Mouse (Mus musculus) heart, embryonic 14.5 days (tissue): ENCODE data around the gene Ciart. TPM values are rescaled to one million over a fixed set of nuclear protein-coding genes. Genes with fewer than 3 reads are reported as not detected.

Experiments
- ATAC-seq: fragments of 200-750 bp; cut with Nextera tagmentation; 2 replicates; pipeline ENCODE4 v1.8.0; 2017; ENCODE audit warnings: low read depth, moderate TSS enrichment; ENCODE audit not compliant: insufficient number of reproducible peaks, insufficient read depth, low FRiP score
- H3K27ac ChIP-seq, 2 experiments: fragments of 200-500 bp in 1 of 2; fragments of 300-500 bp in 1 of 2; sonication (generic) in 1 of 2; replicated peaks in 1 of 2; 2 replicates each; pipeline ENCODE4 v1.5.1; 2012 to 2014; ENCODE audit warnings: low read depth in 2 of 2, low read length in 2 of 2, control low read depth in 1 of 2, mild to moderate bottlenecking in 1 of 2, mixed read lengths in 1 of 2; ENCODE audit not compliant: control insufficient read depth in 1 of 2, insufficient read depth in 1 of 2
- H3K27me3 ChIP-seq: fragments of 300-500 bp; sonication (generic); 2 replicates; pipeline ENCODE4 v1.6.1; 2014; ENCODE audit warnings: mild to moderate bottlenecking, low read length, control low read depth; ENCODE audit not compliant: control insufficient read depth, insufficient read depth
- H3K36me3 ChIP-seq: fragments of 300-500 bp; sonication (generic); 2 replicates; pipeline ENCODE4 v1.6.1; 2014; ENCODE audit warnings: mild to moderate bottlenecking, control low read depth, low read length, mixed read lengths; ENCODE audit not compliant: control insufficient read depth, insufficient read depth
- H3K4me1 ChIP-seq, 2 experiments: fragments of 200-500 bp in 1 of 2; fragments of 300-500 bp in 1 of 2; sonication (generic) in 1 of 2; 2 replicates each; pipeline ENCODE4 v1.6.1; 2012 to 2014; ENCODE audit warnings: low read length in 2 of 2, control low read depth in 1 of 2, mixed read lengths in 1 of 2; ENCODE audit not compliant: control insufficient read depth in 2 of 2, insufficient read depth in 2 of 2
- H3K4me2 ChIP-seq: fragments of 300-500 bp; sonication (generic); 2 replicates; pipeline ENCODE4 v1.6.1; 2014; ENCODE audit warnings: mild to moderate bottlenecking, low read length
- H3K4me3 ChIP-seq, 2 experiments: fragments of 200-500 bp in 1 of 2; fragments of 300-500 bp in 1 of 2; sonication (generic) in 1 of 2; 2 replicates each; pipeline ENCODE4 v1.5.1; 2012 to 2014; ENCODE audit warnings: low read length in 2 of 2, mild to moderate bottlenecking in 2 of 2, control low read depth in 1 of 2, low read depth in 1 of 2, moderate library complexity in 1 of 2; ENCODE audit not compliant: control insufficient read depth in 1 of 2, insufficient read depth in 1 of 2
- H3K9ac ChIP-seq: fragments of 300-500 bp; sonication (generic); 2 replicates; pipeline ENCODE4 v1.6.1; 2014; ENCODE audit warnings: mild to moderate bottlenecking, low read length
- H3K9me3 ChIP-seq: fragments of 300-500 bp; sonication (generic); 2 replicates; pipeline ENCODE4 v1.6.1; 2016; ENCODE audit warnings: low read length, control low read depth; ENCODE audit not compliant: control insufficient read depth
- WGBS: fragments of 180-500 bp; shearing (Covaris S2); extraction: QIAGEN DNeasy Blood & Tissue Kit; methylation state at CpG from one replicate; pipeline ENCODE4 v1.1.7; 2014; 5-methylcytosine and 5-hydroxymethylcytosine counted together
- polyA plus RNA-seq: library from polyadenylated mRNA; unstranded; fragments of >200 nt; fragmentation: Nextera tagmentation; extraction: Ambion mirVana; gene quantifications from 2 replicates; pipeline ENCODE4 v1.2.1, GENCODE M21; 2014

Gene Ciart
- polyA plus RNA-seq, 1 experiment from 2014 or later = 3.1 TPM

DNA sequence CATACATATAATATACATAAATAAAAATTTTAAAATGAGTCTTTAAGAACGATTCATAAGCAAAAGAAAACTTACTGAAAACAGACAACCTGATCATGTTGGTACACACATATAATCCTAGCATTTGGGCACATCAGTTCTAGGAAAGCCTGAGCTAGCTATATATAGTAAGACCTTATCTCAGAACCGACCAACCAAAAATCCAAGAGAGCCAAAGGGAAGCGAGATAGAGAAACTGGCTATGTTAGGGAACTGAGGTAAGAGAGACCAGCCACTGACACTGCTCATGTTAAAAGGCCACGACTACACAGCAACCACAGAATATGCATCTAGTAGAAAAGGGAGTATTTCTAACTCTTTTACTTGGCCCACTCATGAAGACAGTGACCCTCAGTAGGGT, 31.4 kb downstream of the Ciart start:
- peak overlapping the region; percentile 6; the same call in 1 of the 2 replicates for H3K9ac ChIP-seq
- H3K27ac ChIP-seq = peak overlapping the region in 1 of 2 experiments; percentile 63; a peak in 2 of 4 replicates
- 31% methylated on average over 4 of the region's 4 CpGs for WGBS
- H3K4me1 ChIP-seq = peaks cover 0 to 10% of the 10 kb centered on the region in 2 experiments; a peak in 2 of 4 replicates
- H3K27me3 ChIP-seq = no peaks in the 10 kb centered on the region
- no peak overlapping the region for H3K4me3 ChIP-seq
- peaks cover 79% of the 10 kb centered on the region for H3K36me3 ChIP-seq
- H3K9me3 ChIP-seq = no peaks in the 10 kb centered on the region
- H3K4me2 ChIP-seq = no peak overlapping the region
- ATAC-seq = no peak

DNA sequence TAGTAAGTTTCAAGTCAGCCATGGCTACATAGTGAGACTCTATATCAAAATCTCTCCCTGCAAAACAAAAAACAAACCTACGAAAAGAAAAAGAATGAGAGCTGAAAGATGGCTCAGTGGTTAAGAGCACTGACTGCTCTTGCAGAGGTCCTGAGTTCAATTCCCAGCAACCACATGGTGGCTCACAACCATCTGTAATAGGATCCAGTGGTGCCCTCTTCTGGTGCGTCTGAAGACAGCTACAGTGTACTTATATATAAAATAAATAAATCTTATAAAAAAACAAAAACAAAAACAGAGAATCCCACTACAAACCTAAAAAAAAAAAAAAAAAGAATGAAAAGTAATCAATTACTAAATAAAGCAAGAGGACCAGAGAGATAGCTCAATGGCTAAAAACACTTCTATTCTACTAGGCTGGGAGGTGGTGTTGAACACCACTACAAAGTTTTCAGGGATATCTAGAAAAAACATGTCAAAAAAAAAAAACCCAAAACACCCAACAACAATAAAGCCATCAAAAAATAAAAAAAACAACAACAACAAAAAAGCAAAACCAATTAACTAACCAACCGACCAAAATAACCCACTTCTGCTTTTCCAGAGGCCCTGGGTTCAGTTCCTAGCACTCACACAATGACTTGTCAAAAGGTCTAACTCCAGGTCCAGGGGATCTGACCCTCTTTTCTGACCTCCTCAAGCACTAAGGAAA, 39.4 kb downstream of the Ciart start:
- H3K36me3 ChIP-seq = peaks cover 96% of the 10 kb centered on the region
- WGBS = 94% methylated on average over 3 of the region's 3 CpGs
- H3K27me3 ChIP-seq = no peaks in the 10 kb centered on the region
- no peak overlapping the region for H3K4me2 ChIP-seq
- ATAC-seq = no peak
- no peak overlapping the region for H3K27ac ChIP-seq
- H3K9ac ChIP-seq = no peak overlapping the region
- H3K9me3 ChIP-seq = no peaks in the 10 kb centered on the region
- no peak overlapping the region for H3K4me3 ChIP-seq
- H3K4me1 ChIP-seq = no peaks in the 10 kb centered on the region

DNA sequence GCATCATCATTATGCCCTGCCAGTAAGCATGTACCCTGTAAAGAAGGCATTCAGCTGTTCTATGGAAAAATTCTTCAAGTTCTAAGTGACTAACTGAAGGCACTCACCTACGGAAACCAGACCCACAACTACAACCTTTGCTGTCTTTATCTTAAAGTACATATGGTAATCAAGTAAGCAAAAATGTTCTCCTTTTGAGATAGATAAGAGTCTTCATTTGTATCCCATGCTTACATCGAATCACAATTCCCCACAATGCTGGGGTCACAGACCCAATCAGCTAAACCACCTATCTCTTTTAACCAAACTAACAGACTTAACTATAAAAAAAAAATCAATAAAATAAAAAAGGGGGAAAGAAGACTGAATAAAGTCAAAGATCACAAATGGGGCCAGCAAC, 42.8 kb downstream of the Ciart start:
- WGBS = 90% methylated on average over 2 of the region's 2 CpGs

DNA sequence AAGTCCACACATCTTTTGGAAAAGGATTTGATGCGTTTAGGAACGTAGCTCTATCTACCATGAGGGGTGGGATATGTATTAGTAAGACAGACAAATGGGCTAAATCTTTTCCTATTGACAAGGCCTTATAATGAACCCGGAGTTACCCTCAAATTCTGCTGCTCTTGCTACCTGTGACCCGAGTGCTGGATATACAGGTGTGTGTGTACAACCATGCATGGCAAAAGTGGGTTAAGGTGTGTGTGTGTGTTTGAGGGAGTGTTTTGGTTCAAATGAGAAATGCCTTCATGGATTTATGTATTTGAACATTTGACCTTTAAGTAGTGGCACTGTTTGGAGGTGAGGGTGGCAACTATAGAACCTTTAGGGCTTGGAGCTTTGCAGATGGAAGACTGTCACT, 53.0 kb downstream of the Ciart start:
- Histone ChIP-seq H3K36me3 (peaks cover 68% of the 10 kb centered on the region), H3K9ac (no peak overlapping the region), H3K4me2 (no peak overlapping the region), H3K27me3 (no peaks in the 10 kb centered on the region), H3K9me3 (no peaks in the 10 kb centered on the region), H3K4me1 (peaks cover 0 to 5% of the 10 kb centered on the region in 2 experiments; a peak in 1 of 4 replicates), H3K4me3 (no peak overlapping the region), H3K27ac (no peak overlapping the region)
- ATAC-seq = no peak
- WGBS = 94% methylated on average over 4 of the region's 4 CpGs

More for the DNA sequence above, 42.8 kb downstream of the Ciart start:
- no peak overlapping the region for H3K4me2 ChIP-seq
- no peaks in the 10 kb centered on the region for H3K9me3 ChIP-seq
- no peak overlapping the region for H3K9ac ChIP-seq
- peaks cover 94% of the 10 kb centered on the region for H3K36me3 ChIP-seq
- no peaks in the 10 kb centered on the region for H3K27me3 ChIP-seq
- no peak for ATAC-seq
- no peaks in the 10 kb centered on the region for H3K4me1 ChIP-seq
- no peak overlapping the region for H3K4me3 ChIP-seq
- H3K27ac ChIP-seq = no peak overlapping the region

Other genes with a start within 250 kb of the Ciart start
- 54.3 and 57.2 TPM in 2 replicates for gene Mcl1, start 223.5 kb downstream of the Ciart start, polyA plus RNA-seq
- gene Adamtsl4, start 194.3 kb downstream of the Ciart start, polyA plus RNA-seq = 6.3 and 7.0 TPM in 2 replicates
- gene Ecm1, start 142.7 kb downstream of the Ciart start, polyA plus RNA-seq = 62.7 and 66.1 TPM in 2 replicates
- 38.9 and 41.3 TPM in 2 replicates for gene Tars2, start 122.0 kb downstream of the Ciart start, polyA plus RNA-seq
- 19.1 and 22.0 TPM in 2 replicates for gene Rprd2, start 63.4 kb downstream of the Ciart start, polyA plus RNA-seq
- gene Prpf3, start 26.4 kb downstream of the Ciart start, polyA plus RNA-seq = 29.0 and 33.7 TPM in 2 replicates
- gene Mrps21, start 10.7 kb downstream of the Ciart start, polyA plus RNA-seq = 415 and 468 TPM in 2 replicates
- 45.1 and 51.7 TPM in 2 replicates for gene BC028528, start 9.8 kb upstream of the Ciart start, polyA plus RNA-seq
- 38.4 and 48.0 TPM in 2 replicates for gene Aph1a, start 11.7 kb upstream of the Ciart start, polyA plus RNA-seq
- gene Car14, start 22.4 kb upstream of the Ciart start, polyA plus RNA-seq = 45.5 and 49.7 TPM in 2 replicates
- 58.3 and 65.3 TPM in 2 replicates for gene Anp32e, start 47.0 kb upstream of the Ciart start, polyA plus RNA-seq
- 65.0 and 73.7 TPM in 2 replicates for gene Plekho1, start 113.8 kb upstream of the Ciart start, polyA plus RNA-seq
- 22.8 and 24.4 TPM in 2 replicates for gene Vps45, start 176.2 kb upstream of the Ciart start, polyA plus RNA-seq
- 12.6 and 16.2 TPM in 2 replicates for gene Otud7b, start 222.3 kb upstream of the Ciart start, polyA plus RNA-seq